Mouse (Mus musculus) hindbrain, embryonic 11.5 days (tissue): ENCODE data around the gene Tmem170. TPM values are rescaled to one million over a fixed set of nuclear protein-coding genes. Genes with fewer than 3 reads are reported as not detected.
"Not testable (repeated sequence)": the region's sequence is repeated elsewhere in the genome, so short reads cannot be mapped to it uniquely, and the experiment has no call there.

ENCODE experiments used
- ATAC-seq: fragments of 200-750 bp; cut with Nextera tagmentation; 2 replicates; pipeline ENCODE4 v1.8.0; 2017; ENCODE audit warnings: mild to moderate bottlenecking, moderate TSS enrichment, moderate library complexity; ENCODE audit not compliant: low FRiP score
- DNase-seq: peaks from one replicate; pipeline ENCODE4 v3.0.0-alpha.2; 2015; ENCODE audit warnings: low spot score
- H3K27ac ChIP-seq: fragments of 300-500 bp; sonication (generic); 2 replicates; pipeline ENCODE4 v1.5.1; 2014; ENCODE audit warnings: mild to moderate bottlenecking, low read depth, low read length
- H3K27me3 ChIP-seq: fragments of 300-500 bp; sonication (generic); 2 replicates; pipeline ENCODE4 v1.6.1; 2014; ENCODE audit warnings: mild to moderate bottlenecking, low read length, moderate library complexity, mixed read lengths; ENCODE audit not compliant: control insufficient read depth, insufficient read depth
- H3K36me3 ChIP-seq: fragments of 300-500 bp; sonication (generic); 2 replicates; pipeline ENCODE4 v1.6.1; 2014; ENCODE audit warnings: mild to moderate bottlenecking, low read length, moderate library complexity, mixed read lengths; ENCODE audit not compliant: control insufficient read depth, insufficient read depth
- H3K4me1 ChIP-seq: fragments of 300-500 bp; sonication (generic); replicated peaks from 2 replicates; pipeline ENCODE4 v1.6.1; 2014; ENCODE audit warnings: low read length, mixed read lengths; ENCODE audit not compliant: control insufficient read depth, insufficient read depth
- H3K4me2 ChIP-seq: fragments of 300-500 bp; sonication (generic); replicated peaks from 2 replicates; pipeline ENCODE4 v1.6.1; 2014; ENCODE audit warnings: mild to moderate bottlenecking, low read depth, low read length
- H3K4me3 ChIP-seq: fragments of 300-500 bp; sonication (generic); 2 replicates; pipeline ENCODE4 v1.5.1; 2014; ENCODE audit warnings: low read depth, low read length
- H3K9ac ChIP-seq: fragments of 300-500 bp; sonication (generic); 2 replicates; pipeline ENCODE4 v1.6.1; 2014; ENCODE audit warnings: low read depth, low read length
- H3K9me3 ChIP-seq: fragments of 300-500 bp; sonication (generic); 2 replicates; pipeline ENCODE4 v1.6.1; 2016; ENCODE audit warnings: low read length; ENCODE audit not compliant: control insufficient read depth
- WGBS: fragments of 180-500 bp; shearing (Covaris S2); extraction: QIAGEN DNeasy Blood & Tissue Kit; methylation state at CpG from one replicate; pipeline ENCODE4 v1.1.7; 2014; 5-methylcytosine and 5-hydroxymethylcytosine counted together
- polyA plus RNA-seq: library from polyadenylated mRNA; unstranded; fragments of >200 nt; fragmentation: Nextera tagmentation; extraction: Ambion mirVana; gene quantifications from 2 replicates; pipeline ENCODE4 v1.2.1, GENCODE M21; 2014

Gene Tmem170
- polyA plus RNA-seq, 1 experiment from 2014 or later: 11.0 TPM

DNA sequence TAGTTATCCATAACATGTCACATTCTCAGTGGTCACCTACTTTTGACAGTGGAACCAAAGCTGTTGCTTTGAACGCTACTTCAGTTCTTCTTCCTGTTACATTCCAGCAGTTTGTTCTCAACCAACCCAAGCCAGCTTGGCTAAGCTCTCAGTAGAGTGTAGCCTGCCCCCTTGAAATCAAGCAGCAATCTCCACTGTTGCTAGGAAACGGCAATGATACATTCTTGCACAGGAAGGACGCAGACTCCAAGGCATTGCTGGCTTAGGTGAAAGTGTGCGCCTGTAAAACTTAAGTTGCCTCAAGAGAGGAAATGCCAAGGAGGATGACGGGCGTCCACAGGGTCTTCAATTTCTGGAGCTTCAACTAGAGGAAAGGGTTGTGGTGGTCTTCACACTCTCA lies 10.7 kb downstream of the Tmem170 start:
- H3K9me3 ChIP-seq: no peaks in the 10 kb centered on the region
- no peaks in the 10 kb centered on the region for H3K4me1 ChIP-seq
- no peak for DNase-seq
- H3K36me3 ChIP-seq: no peaks in the 10 kb centered on the region
- no peak for ATAC-seq
- no peak overlapping the region for H3K4me2 ChIP-seq
- no peak overlapping the region for H3K4me3 ChIP-seq
- no peaks in the 10 kb centered on the region for H3K27me3 ChIP-seq
- no peak overlapping the region for H3K9ac ChIP-seq
- H3K27ac ChIP-seq: no peak overlapping the region
- WGBS: 94% methylated on average over 6 of the region's 6 CpGs

DNA sequence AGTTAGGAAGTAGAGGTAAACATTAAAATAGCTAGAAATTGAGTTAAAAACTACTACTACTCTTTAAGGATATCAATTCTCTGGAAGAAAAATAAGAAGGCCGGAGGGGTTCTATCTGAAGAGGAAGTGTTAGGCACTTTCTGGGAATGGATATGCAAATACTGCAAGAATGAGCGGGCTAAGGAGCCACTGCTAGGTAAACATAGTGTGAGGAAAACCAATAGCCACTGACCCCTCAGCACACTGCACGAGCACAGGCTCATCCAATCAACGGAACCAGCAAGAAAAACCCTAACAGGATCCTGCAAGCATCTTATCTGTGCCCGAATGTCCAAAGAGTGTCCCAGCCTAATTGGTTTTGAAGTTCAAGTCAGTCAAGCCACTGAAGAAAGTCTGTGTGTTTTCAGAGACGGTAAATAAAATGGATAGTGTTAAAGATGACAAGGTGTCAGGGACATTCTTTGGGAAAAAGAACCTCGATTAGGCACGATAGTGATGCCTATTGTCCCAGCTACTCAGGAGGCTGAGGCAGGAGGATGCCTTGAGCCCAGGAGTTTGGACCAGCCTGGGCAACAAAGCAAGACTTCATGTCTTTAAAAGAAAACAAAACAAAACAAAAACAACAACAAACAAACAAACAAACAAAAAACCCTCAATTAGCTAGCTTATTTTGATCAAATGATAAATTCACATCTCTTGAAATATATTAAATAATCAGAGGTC lies 11.3 kb downstream of the Tmem170 start:
- Histone ChIP-seq H3K4me1 (no peaks in the 10 kb centered on the region), H3K4me2 (no peak overlapping the region), H3K9me3 (no peaks in the 10 kb centered on the region), H3K9ac (no peak overlapping the region), H3K27ac (no peak overlapping the region), H3K4me3 (no peak overlapping the region), H3K36me3 (no peaks in the 10 kb centered on the region), H3K27me3 (no peaks in the 10 kb centered on the region)
- ATAC-seq (no peak), DNase-seq (no peak)
- WGBS: 91% methylated on average over 8 of the region's 8 CpGs

DNA sequence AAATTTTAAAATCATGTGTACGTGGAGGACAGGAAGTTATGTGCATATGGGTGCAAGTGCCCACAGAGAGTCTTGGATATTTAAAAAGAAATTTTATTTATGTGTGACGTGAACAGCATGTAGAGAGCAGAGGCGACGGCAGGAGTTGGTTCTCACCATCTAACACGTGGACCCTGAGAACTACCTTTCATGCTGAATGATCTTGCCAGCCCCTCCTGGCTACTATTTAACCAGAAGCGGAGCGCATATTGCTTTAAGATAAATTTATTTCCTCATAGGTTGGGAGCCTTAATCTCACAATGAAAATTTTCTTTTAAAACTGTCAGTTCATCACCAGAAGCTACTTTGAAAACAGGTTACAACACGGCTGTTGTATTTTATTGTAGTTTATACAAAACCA lies 11.9 kb downstream of the Tmem170 start:
- H3K27me3 ChIP-seq: no peaks in the 10 kb centered on the region
- no peak for ATAC-seq
- H3K27ac ChIP-seq: no peak overlapping the region
- H3K9me3 ChIP-seq: no peaks in the 10 kb centered on the region
- H3K4me1 ChIP-seq: no peaks in the 10 kb centered on the region
- no peak overlapping the region for H3K4me3 ChIP-seq
- H3K9ac ChIP-seq: no peak overlapping the region
- no peak for DNase-seq
- 91% methylated on average over 8 of the region's 8 CpGs for WGBS
- no peak overlapping the region for H3K4me2 ChIP-seq
- H3K36me3 ChIP-seq: no peaks in the 10 kb centered on the region

DNA sequence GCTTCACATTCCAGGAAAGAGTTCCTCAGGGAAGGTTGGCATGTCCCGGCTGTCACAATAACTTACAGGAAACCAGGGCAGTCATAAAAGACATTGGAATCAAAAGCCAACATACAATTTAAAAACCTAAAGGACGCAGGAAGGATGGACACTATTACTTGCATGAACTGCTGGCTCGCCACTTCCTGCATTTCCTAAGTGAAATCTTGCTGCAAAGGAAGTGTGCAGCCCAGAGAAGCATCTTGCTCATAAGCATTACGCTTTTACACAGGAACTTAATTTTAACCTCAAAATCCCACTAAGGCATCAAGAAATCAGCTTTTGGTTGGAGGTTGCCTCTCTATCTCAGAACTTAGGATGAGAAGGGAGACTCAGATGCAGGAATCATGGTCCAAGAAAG lies 13.3 kb downstream of the Tmem170 start:
- Histone ChIP-seq H3K36me3 (no peaks in the 10 kb centered on the region), H3K27ac (no peak overlapping the region), H3K9ac (no peak overlapping the region), H3K4me2 (no peak overlapping the region), H3K4me3 (no peak overlapping the region), H3K4me1 (no peaks in the 10 kb centered on the region), H3K9me3 (no peaks in the 10 kb centered on the region), H3K27me3 (no peaks in the 10 kb centered on the region)
- ATAC-seq (no peak), DNase-seq (no peak)
- WGBS: 85% methylated on average over 4 of the region's 4 CpGs

GRCm38 (mm10) chr8:111855977-111856376 lies 20.6 kb downstream of the Tmem170 start:
- WGBS: 86% methylated on average over 12 of the region's 12 CpGs
- Histone ChIP-seq H3K4me1 (no peaks in the 10 kb centered on the region), H3K4me3 (no peak overlapping the region), H3K9me3 (no peaks in the 10 kb centered on the region), H3K27me3 (no peaks in the 10 kb centered on the region), H3K27ac (no peak overlapping the region), H3K36me3 (no peaks in the 10 kb centered on the region), H3K9ac (no peak overlapping the region), H3K4me2 (no peak overlapping the region)
- ATAC-seq (no peak), DNase-seq (no peak)

- ATAC-seq (peak; percentile 100), DNase-seq (peak; percentile 98)
- H3K9me3 ChIP-seq: no peaks in the 10 kb centered on the region
- peak within 1 kb of the TSS; percentile 96 for H3K4me3 ChIP-seq
- peak within 1 kb of the TSS; percentile 73 for H3K9ac ChIP-seq
- H3K27ac ChIP-seq: no peak within 1 kb of the TSS
- peak within 1 kb of the TSS; percentile 81 for H3K4me2 ChIP-seq
- H3K4me1 ChIP-seq: no peaks in the 10 kb centered on the region
- under 1% methylated on average over 53 of the region's 53 CpGs for WGBS
- no peaks in the 10 kb centered on the region for H3K36me3 ChIP-seq
- H3K27me3 ChIP-seq: no peaks in the 10 kb centered on the region
These were observed 22.6 kb downstream of the Tmem170 start, which contains the start of gene Cfdp1 for GRCm38 (mm10) chr8:111853861-111854501. Gene Cfdp1 (minus strand): TSS chr8:111854291.

- not testable (repeated sequence) for H3K27me3 ChIP-seq, H3K9me3 ChIP-seq, H3K9ac ChIP-seq, H3K4me1 ChIP-seq, H3K27ac ChIP-seq, H3K36me3 ChIP-seq, DNase-seq, ATAC-seq
- Histone ChIP-seq H3K4me3 (peak overlapping the region; percentile 96), H3K4me2 (peak overlapping the region; percentile 81)
- WGBS: 65% methylated on average over 12 of the region's 12 CpGs
These were observed 23.3 kb downstream of the Tmem170 start for GRCm38 (mm10) chr8:111853219-111853618.

GRCm38 (mm10) chr8:111846746-111847145 lies 29.8 kb downstream of the Tmem170 start:
- Histone ChIP-seq H3K9ac (no peak overlapping the region), H3K4me3 (no peak overlapping the region), H3K4me1 (no peaks in the 10 kb centered on the region), H3K9me3 (no peaks in the 10 kb centered on the region), H3K36me3 (no peaks in the 10 kb centered on the region), H3K27me3 (no peaks in the 10 kb centered on the region), H3K4me2 (no peak overlapping the region), H3K27ac (no peak overlapping the region)
- WGBS: over 99% methylated on average over 6 of the region's 6 CpGs
- ATAC-seq (no peak), DNase-seq (no peak)

GRCm38 (mm10) chr8:111835540-111835939 lies 41.0 kb downstream of the Tmem170 start:
- Histone ChIP-seq H3K27ac (no peak overlapping the region), H3K4me1 (no peaks in the 10 kb centered on the region), H3K9me3 (no peaks in the 10 kb centered on the region), H3K27me3 (no peaks in the 10 kb centered on the region), H3K4me2 (no peak overlapping the region), H3K36me3 (0 out of 2 replicates have a peak, but pooled peaks cover 2% of the 10 kb centered on the region), H3K9ac (no peak overlapping the region), H3K4me3 (no peak overlapping the region)
- ATAC-seq (no peak), DNase-seq (peak; percentile 19)
- 56% methylated on average over 1 of the region's 1 CpGs for WGBS
